Mouse (Mus musculus): ENCODE data around the gene Kcnk5.

Gene Kcnk5

DNA sequence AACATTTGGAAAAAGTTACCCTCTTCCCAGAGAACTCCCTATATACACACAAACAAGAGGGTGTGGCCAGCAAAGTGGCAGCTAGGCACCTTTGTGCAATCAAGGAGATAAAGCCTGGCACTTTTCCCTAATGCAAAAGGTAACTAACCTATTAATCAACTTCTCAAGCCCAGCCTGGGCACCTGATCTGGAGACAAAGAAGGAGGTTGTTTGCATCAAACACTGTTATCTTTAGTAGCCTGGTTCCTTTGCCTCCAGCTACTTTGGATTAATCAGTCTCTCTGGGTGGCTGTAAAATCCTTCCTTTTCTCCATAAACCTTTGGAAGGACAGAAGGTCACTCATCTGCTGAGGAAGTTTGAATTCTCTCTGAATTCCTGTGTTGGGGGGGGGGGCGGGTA is 70.7 kb downstream of the Kcnk5 start:
- no peak for DNase-seq

DNA sequence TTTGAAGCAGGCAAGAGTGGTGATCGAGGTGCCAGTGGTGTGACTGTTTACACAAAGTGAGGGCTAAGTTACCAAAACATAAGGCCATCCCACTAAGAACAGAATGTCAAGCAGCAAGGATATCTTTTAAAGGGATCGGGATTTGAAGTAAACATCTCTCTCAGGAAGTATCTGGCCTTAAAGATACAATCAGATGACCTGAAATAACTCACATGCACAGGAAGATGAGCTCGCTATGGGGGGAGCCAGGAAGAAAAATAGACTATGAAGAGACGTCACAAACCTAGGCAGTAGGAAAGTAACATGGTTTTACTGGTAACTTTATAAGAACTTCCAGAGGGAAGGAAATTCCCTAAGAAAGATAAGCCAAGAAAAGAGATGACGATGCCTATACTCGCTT is 75.3 kb downstream of the Kcnk5 start:
- no peak for DNase-seq

DNA sequence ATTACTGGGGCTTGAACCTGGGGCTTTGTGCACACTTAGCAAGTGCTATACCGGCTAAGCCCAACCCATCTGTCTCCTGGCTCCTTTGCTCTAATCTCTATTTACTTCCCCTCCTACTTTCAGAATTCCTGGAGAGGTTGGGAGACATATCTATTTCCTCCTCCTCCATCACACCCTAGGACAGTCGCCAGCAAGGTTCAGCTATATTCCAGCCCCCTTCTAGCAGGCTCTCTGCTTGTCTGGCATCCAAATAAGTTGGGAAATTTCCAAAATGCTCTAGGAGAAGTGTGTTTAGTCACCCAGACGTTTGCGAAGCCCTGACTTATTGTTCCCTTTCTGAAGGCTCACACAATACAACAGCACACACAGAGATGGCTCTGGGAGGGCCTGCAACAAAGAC is 78.4 kb downstream of the Kcnk5 start:
- DNase-seq, result no peak

GRCm38 (mm10) chr14:20098061-20098460 is 83.5 kb downstream of the Kcnk5 start:
- DNase-seq, result no peak

GRCm38 (mm10) chr14:20094942-20095341 is 86.7 kb downstream of the Kcnk5 start:
- no peak for DNase-seq

GRCm38 (mm10) chr14:20093493-20093892 is 88.1 kb downstream of the Kcnk5 start:
- peak; percentile 29 for DNase-seq
